Mouse (Mus musculus) lung, adult 2 months (tissue): Measurements from ENCODE around the gene Adam12.

Experiments
- CTCF ChIP-seq: fragments of 200-500 bp; IDR thresholded peaks from 2 replicates; pipeline ENCODE4 v1.5.1; 2011; ENCODE audit warnings: mild to moderate bottlenecking, low read length, control low read depth; ENCODE audit not compliant: insufficient read depth
- POLR2A ChIP-seq: fragments of 200-500 bp; IDR thresholded peaks from 2 replicates; pipeline ENCODE4 v1.6.1; 2011; ENCODE audit warnings: low read depth, mild to moderate bottlenecking, control low read depth, low read length, borderline replicate concordance; ENCODE audit errors: extremely low read depth

DNA sequence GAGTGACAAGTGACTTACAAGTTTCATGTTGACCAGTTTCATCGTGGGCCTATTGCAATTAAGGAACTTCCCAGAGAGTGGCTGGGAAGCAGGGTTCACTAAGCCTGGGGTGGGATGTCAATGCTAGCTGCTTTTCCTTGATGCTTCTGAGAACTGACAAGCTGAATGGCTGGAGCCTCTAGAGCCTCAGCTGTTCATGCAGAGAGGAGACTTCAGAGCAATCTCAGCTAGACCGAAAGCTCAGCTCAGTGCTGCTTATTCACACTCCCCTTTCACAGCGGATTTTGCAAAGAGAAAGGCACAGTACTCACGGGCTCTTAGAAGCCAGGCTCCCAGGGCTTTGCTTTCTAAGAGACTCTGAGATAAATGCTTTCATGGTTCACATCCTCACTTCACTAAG lies 295.6 kb downstream of the Adam12 start:
- TF ChIP-seq CTCF (no peak), POLR2A (no peak)
